Mouse (Mus musculus) inflammation-experienced regulatory T-cells (primary cell): ENCODE measurements around the gene Tspyl4. TPM values are rescaled to one million over a fixed set of nuclear protein-coding genes. Genes with fewer than 3 reads are reported as not detected.

Experiments used
- polyA plus RNA-seq, 2 experiments: library from polyadenylated mRNA; unstranded; fragments of 100-300 nt; shearing (Covaris generic); gene quantifications; one replicate each; pipeline ENCODE4 v1.2.1; 2017

Tspyl4 gene
- 10 to 100 TPM; 10.4 to 13.6 TPM for polyA plus RNA-seq

GRCm38 (mm10) chr10:34297299-34297979 lies at the start of gene Tspyl4:
TSS of gene Tspyl4 (plus strand) at chr10:34297442.

GRCm38 (mm10) chr10:34281962-34282388 lies 15.3 kb upstream of the Tspyl4 start, which contains the start of gene Tspyl1:
TSS of gene Tspyl1 (plus strand) at chr10:34282190.

Other genes with a start within 250 kb of the Tspyl4 start
- under 1 TPM in 1 of 2 experiments, not detected in 1; 0.06 TPM for gene Calhm5, start 200.9 kb upstream of the Tspyl4 start, polyA plus RNA-seq
- gene Calhm6, start 169.5 kb upstream of the Tspyl4 start, polyA plus RNA-seq, result 10 to 100 TPM; 29.4 to 36.1 TPM
- 10 to 100 TPM in 1 of 2 experiments, 1 to 10 TPM in 1; 3.5 to 13.8 TPM for gene Dse, start 89.7 kb upstream of the Tspyl4 start, polyA plus RNA-seq
- 10 to 100 TPM; 59.1 to 70.7 TPM for gene Tspyl1, start 15.3 kb upstream of the Tspyl4 start, polyA plus RNA-seq
- gene Col10a1, start 92.5 kb downstream of the Tspyl4 start, polyA plus RNA-seq, result 1 to 10 TPM in 1 of 2 experiments, under 1 TPM in 1; 0.18 to 2.2 TPM
- 10 to 100 TPM; 54.9 to 74.0 TPM for gene Nt5dc1, start 121.1 kb downstream of the Tspyl4 start, polyA plus RNA-seq
- under 1 TPM; 0.06 to 0.07 TPM for gene Frk, start 186.0 kb downstream of the Tspyl4 start, polyA plus RNA-seq